Mouse (Mus musculus) gastrocnemius, adult 8-10 months (tissue): ENCODE data around the gene Txndc12. TPM values are rescaled to one million over a fixed set of nuclear protein-coding genes. Genes with fewer than 3 reads are reported as not detected.

Source experiments
- total RNA-seq, 4 experiments: library from RNA; stranded (reverse); gene quantifications; 2 replicates each; pipeline ENCODE4 v1.2.4; 2022

Gene Txndc12
- total RNA-seq, 4 experiments from 2014 or later = 9.8 to 13.5 (median 11.7) TPM

Other genes starting within 250 kb of the Txndc12 start
- gene Cc2d1b, start 214.7 kb upstream of the Txndc12 start, total RNA-seq = 10 to 100 TPM; 17.2 to 21.1 (median 19.7) TPM
- gene 3110021N24Rik, start 115.0 kb upstream of the Txndc12 start, total RNA-seq = 1 to 10 TPM in 1 of 4 experiments, under 1 TPM in 3; 0.63 to 1.5 (median 0.87) TPM
- gene Zfyve9, start 53.8 kb upstream of the Txndc12 start, total RNA-seq = 10 to 100 TPM; 54.2 to 75.2 (median 64.2) TPM
- 10 to 100 TPM; 35.7 to 46.0 (median 41.9) TPM for gene Btf3l4, start 987 bp upstream of the Txndc12 start, total RNA-seq
- 10 to 100 TPM; 23.2 to 28.8 (median 27.3) TPM for gene Kti12, start 13.2 kb downstream of the Txndc12 start, total RNA-seq
- under 1 TPM in 1 of 4 experiments, not detected in 3; 0.22 TPM for gene A730015C16Rik, start 14.0 kb downstream of the Txndc12 start, total RNA-seq
- gene Rab3b, start 44.5 kb downstream of the Txndc12 start, total RNA-seq = not detected
- 100 to 1,000 TPM; 134 to 179 (median 159) TPM for gene Nrd1, start 166.1 kb downstream of the Txndc12 start, total RNA-seq